Mouse (Mus musculus) lung, adult 2 months (tissue): ENCODE measurements at regions not wholly inside any gene's neighbourhood (a gene's known extent, or its start where the extent isn't known, plus 50 kb on each side); places are given as distances from the start of the nearest gene placed in this dataset.
"Not testable (repeated sequence)": the region's sequence is repeated elsewhere in the genome, so short reads cannot be mapped to it uniquely, and the experiment has no call there.

Experiments used
- DNase-seq: peaks from one replicate; pipeline ENCODE4 v3.0.0; 2022
- H3K4me1 ChIP-seq: fragments of 200-500 bp; 2 replicates; pipeline ENCODE4 v1.6.1; 2011; ENCODE audit warnings: low read length; ENCODE audit not compliant: control insufficient read depth, insufficient read depth
- H3K4me3 ChIP-seq: fragments of 200-500 bp; replicated peaks from 2 replicates; pipeline ENCODE3; 2011; ENCODE audit warnings: low read depth, mild to moderate bottlenecking, control low read depth, low read length; ENCODE audit errors: extremely low read depth
- CTCF ChIP-seq: fragments of 200-500 bp; IDR thresholded peaks from 2 replicates; pipeline ENCODE4 v1.5.1; 2011; ENCODE audit warnings: mild to moderate bottlenecking, low read length, control low read depth; ENCODE audit not compliant: insufficient read depth
- POLR2A ChIP-seq: fragments of 200-500 bp; IDR thresholded peaks from 2 replicates; pipeline ENCODE4 v1.6.1; 2011; ENCODE audit warnings: low read depth, mild to moderate bottlenecking, control low read depth, low read length, borderline replicate concordance; ENCODE audit errors: extremely low read depth
- WGBS: fragments of 180-500 bp; shearing (Covaris S2); methylation state at CpG from one replicate; pipeline ENCODE4 v1.1.7; 2018; 5-methylcytosine and 5-hydroxymethylcytosine counted together

GRCm38 (mm10) chr12:93003125-93003524, 1154.2 kb upstream of the Sel1l start:
- DNase-seq = no peak
- Histone ChIP-seq H3K4me3 (no peak overlapping the region), H3K4me1 (no peaks in the 10 kb centered on the region)
- no peak for TF ChIP-seq POLR2A
- no peak for TF ChIP-seq CTCF
- WGBS = 86% methylated on average over 4 of the region's 4 CpGs

- no peak for DNase-seq
- TF ChIP-seq CTCF (no peak), POLR2A (no peak)
- Histone ChIP-seq H3K4me1 (no peaks in the 10 kb centered on the region), H3K4me3 (no peak overlapping the region)
- WGBS = 76% methylated on average over 3 of the region's 3 CpGs
Measured at GRCm38 (mm10) chr12:92975698-92976097, 1126.7 kb upstream of the Sel1l start.

- no peak for TF ChIP-seq CTCF
- DNase-seq = no peak
- WGBS = 81% methylated on average over 3 of the region's 3 CpGs
- H3K4me1 ChIP-seq = no peaks in the 10 kb centered on the region
- H3K4me3 ChIP-seq = no peak overlapping the region
Measured at GRCm38 (mm10) chr12:92944352-92944751, 1095.4 kb upstream of the Sel1l start.

GRCm38 (mm10) chr12:92927591-92927990, 1078.6 kb upstream of the Sel1l start:
- DNase-seq = no peak
- TF ChIP-seq POLR2A = no peak
- TF ChIP-seq CTCF = no peak
- Histone ChIP-seq H3K4me1 (no peaks in the 10 kb centered on the region), H3K4me3 (no peak overlapping the region)
- 51% methylated on average over 2 of the region's 2 CpGs for WGBS

GRCm38 (mm10) chr12:92926942-92927341, 1078.0 kb upstream of the Sel1l start:
- no peak for DNase-seq
- no peaks in the 10 kb centered on the region for H3K4me1 ChIP-seq
- H3K4me3 ChIP-seq = no peak overlapping the region
- no peak for TF ChIP-seq CTCF
- no peak for TF ChIP-seq POLR2A
- WGBS = 13% methylated on average over 1 of the region's 1 CpGs

- TF ChIP-seq CTCF (no peak), POLR2A (no peak)
- no peak for DNase-seq
- 59% methylated on average over 3 of the region's 3 CpGs for WGBS
Measured at GRCm38 (mm10) chr12:92919920-92920319, 1071.0 kb upstream of the Sel1l start.

GRCm38 (mm10) chr12:92916267-92916666, 1067.3 kb upstream of the Sel1l start:
- no peak for DNase-seq
- no peaks in the 10 kb centered on the region for H3K4me1 ChIP-seq
- H3K4me3 ChIP-seq = no peak overlapping the region
- no peak for TF ChIP-seq CTCF
- TF ChIP-seq POLR2A = no peak
- WGBS = 64% methylated on average over 3 of the region's 3 CpGs

More at GRCm38 (mm10) chr12:92919920-92920319, 1071.0 kb upstream of the Sel1l start:
- H3K4me3 ChIP-seq = no peak overlapping the region
- H3K4me1 ChIP-seq = no peaks in the 10 kb centered on the region

- no peak for DNase-seq
- H3K4me1 ChIP-seq = no peaks in the 10 kb centered on the region
- TF ChIP-seq POLR2A (no peak), CTCF (no peak)
- no peak overlapping the region for H3K4me3 ChIP-seq
Measured at GRCm38 (mm10) chr12:92915776-92916175, 1066.8 kb upstream of the Sel1l start.

- H3K4me3 ChIP-seq = no peak overlapping the region
- no peaks in the 10 kb centered on the region for H3K4me1 ChIP-seq
- no peak for TF ChIP-seq CTCF
- TF ChIP-seq POLR2A = no peak
- DNase-seq = no peak
- 62% methylated on average over 1 of the region's 1 CpGs for WGBS
Measured at GRCm38 (mm10) chr12:92915203-92915602, 1066.2 kb upstream of the Sel1l start.

- DNase-seq = no peak
- Histone ChIP-seq H3K4me3 (no peak overlapping the region), H3K4me1 (no peaks in the 10 kb centered on the region)
- 77% methylated on average over 2 of the region's 2 CpGs for WGBS
- no peak for TF ChIP-seq POLR2A
- TF ChIP-seq CTCF = no peak
Measured at GRCm38 (mm10) chr12:92904382-92904781, 1055.4 kb upstream of the Sel1l start.

- no peak for DNase-seq
- no peak for TF ChIP-seq CTCF
- TF ChIP-seq POLR2A = no peak
- Histone ChIP-seq H3K4me3 (no peak overlapping the region), H3K4me1 (no peaks in the 10 kb centered on the region)
- 73% methylated on average over 9 of the region's 9 CpGs for WGBS
Measured at GRCm38 (mm10) chr12:92892315-92892714, 1043.4 kb upstream of the Sel1l start.

GRCm38 (mm10) chr12:92891663-92892062, 1042.7 kb upstream of the Sel1l start:
- no CpG with 5 or more reads among the region's 8 CpGs for WGBS
- not testable (repeated sequence) for H3K4me1 ChIP-seq, H3K4me3 ChIP-seq, DNase-seq

GRCm38 (mm10) chr12:92891126-92891525, 1042.2 kb upstream of the Sel1l start:
- 96% methylated on average over 7 of the region's 9 CpGs for WGBS
- not testable (repeated sequence) for H3K4me3 ChIP-seq, H3K4me1 ChIP-seq, DNase-seq
